Mouse (Mus musculus) spleen, embryonic (tissue): Measurements from ENCODE around the gene Castor1.

Experiments used
- CTCF ChIA-PET: fragments of 350-600 bp; sonication (Branson Sonifier 250); formaldehyde crosslinking; loops from one replicate; lab custom pipeline; 2022; lab: Charles Lee

Gene Castor1

DNA sequence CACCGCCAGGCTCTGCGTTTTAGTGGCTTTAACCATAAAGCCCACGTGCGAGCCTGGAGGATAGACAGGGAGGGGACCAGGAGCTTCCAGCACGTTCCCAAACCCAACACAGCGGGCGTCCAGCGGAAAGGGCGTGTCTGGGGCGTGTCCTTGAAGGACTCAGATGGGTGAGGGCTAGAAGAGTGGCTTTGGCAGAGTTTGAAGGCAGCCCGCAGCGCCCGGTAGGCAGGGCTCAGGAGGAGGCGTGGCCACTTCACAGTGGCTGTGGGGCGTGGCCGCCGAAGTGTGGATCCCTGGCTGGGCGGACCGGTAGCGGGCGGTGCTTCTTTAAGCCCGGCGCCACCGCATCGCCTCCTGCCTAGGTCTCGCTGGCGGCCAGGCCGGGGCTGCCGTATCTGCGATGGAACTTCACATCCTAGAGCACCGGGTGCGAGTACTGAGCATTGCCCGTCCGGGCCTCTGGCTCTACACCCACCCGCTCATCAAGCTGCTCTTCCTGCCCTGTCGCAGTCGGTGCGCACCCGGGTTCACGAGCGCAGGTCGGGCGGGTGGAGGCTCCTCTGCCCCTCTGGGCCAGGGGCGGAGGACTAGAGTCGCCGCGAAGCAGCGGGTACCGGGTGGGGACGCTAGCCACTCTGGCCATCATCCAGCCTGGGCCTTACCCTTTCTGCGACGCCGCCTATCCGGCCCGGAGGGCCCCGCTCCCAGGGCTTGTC is at the start of gene Castor1:
Gene Castor1 (plus strand): TSS at position 312 of the 716 bp plus-strand sequence.
- CTCF ChIA-PET, result interaction anchor here (0.8 to 2.0 kb wide), 4 partner anchors 41 to 204 kb away, joined by 4 to 11 read pairs (median 7); partner anchors contain the start of gene Rnf215

DNA sequence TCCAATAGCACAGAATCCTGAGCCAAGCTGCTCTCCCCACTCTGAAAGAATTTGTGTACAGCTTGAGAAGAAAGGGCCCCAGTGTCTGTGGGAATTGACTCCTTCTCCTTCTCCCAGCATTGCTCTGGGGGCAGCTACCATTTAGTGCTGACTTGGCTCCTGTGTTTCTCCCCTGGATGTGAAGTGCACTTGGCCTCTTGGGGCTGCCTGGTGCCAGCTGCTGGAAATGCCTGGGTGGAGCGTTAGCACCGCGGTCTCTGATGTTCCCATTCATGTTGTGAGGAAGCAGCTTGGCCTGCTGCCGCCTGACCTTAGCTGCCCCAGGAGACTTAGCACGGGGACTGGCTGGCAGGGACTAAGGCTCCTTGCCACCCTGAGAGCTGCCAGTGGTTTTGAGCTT is 43.4 kb upstream of the Castor1 start:
- CTCF ChIA-PET, result no interaction called here

DNA sequence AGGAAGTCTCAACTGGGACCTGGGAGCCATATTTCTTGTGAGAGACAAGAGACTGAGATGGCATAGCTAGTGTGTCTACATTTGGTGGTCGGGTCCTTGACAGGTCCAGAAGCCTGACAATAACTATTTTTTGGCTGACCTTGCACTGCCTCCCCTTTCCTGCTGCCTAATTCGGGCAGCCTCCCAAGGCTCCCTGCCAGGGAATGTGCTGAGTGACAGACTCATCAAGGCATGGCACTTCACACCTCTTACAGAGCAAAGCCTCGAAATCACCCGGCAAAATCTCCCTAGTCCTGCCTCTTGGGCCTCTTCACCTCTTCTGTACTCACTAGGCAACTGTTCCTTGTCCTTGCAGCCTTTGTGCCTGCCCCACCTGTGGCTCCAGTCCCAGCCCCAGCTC is 40.3 kb upstream of the Castor1 start:
- CTCF ChIA-PET, result interaction anchor here (0.9 kb wide), 1 partner anchor 25 kb away, joined by 3 read pairs; no protein-coding TSS in a partner anchor

DNA sequence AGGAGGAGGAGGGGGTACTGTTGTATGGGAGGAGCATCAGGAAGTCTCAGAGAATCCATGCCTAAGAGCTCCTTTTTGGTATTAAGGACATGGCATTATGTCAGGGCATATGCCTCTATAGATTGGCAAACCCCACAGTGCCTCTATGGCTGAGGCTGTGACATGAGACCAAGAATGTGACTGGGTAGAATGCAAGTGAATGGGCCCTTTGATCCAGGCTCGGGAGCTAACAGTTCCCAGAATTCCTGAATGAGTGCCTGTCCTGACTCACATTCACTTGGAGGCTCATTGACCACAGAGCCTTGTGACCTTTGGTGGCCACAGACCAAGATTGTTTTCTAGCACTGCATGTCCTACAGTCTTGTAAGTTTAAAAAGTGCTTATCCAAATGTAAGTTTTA is 36.0 kb upstream of the Castor1 start:
- CTCF ChIA-PET, result no interaction called here

DNA sequence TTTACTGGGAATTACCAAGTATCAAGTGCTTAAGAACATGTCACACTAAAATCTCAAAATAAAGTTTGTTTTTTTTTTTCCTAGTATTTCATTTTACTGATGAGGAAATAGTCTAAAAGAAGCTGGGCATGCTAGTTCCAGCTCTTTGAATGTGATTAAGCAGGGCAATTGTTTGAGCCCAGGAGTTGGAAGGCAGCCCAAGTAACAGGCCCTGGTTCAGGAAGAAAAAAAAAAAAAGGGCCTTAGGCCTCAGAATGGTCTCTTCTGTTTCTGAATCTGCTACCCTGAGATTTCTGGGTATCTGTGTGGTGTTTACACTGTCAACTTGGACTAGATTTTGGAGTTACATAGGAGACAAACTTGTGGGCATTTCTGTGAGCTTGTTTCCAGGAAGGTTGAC is 34.5 kb upstream of the Castor1 start:
- CTCF ChIA-PET, result no interaction called here

DNA sequence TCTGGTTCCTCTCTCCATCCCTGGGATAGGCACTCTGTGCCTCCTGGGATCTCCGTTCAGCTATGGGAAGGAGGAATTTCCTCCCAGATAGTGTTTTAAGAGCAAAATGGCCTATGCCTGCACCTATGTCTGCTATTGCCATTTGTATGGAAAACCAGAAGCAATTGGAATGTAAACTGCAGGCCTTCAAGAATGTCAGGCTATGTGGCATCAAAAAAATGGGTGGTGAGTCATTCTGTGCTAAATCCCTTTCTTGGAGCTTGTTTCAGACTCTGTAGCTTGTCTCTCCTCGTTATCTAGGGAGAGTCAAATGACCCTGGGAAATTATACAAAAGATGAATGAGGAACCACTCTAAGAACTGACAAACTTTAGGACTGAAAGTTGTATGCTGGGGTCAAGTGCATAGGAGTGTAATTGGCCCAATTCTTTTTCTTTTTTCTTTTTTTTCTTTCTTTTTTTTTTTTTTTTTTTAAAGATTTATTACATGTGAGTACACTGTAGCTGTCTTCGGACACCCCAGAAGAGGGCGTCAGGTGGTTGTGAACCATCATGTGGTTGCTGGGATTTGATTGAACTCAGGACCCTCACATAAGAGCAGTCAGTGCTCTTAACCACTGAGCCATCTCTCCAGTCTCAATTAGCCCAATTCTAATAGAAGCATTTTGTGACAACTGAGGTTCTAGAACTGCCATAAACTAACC is 33.6 kb upstream of the Castor1 start:
- CTCF ChIA-PET, result no interaction called here

DNA sequence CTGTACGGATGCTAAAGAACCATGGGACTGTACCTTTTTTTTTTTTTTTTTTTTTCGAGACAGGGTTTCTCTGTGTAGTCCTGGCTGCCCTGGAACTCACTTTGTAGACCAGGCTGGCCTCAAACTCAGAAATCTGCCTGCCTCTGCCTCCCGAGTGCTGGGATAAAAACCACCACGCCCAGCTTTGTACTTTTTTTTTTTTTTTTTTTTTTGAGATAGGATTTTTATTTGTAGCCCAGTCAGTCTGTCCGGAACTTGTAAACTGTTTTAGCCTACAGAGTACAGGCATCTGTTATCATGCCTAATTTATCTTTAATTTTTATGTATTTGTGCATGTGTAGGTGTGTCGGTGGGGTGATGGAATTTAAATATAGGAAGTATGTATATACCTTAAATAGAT is 32.5 kb upstream of the Castor1 start:
- CTCF ChIA-PET, result interaction anchor here (0.7 kb wide), 1 partner anchor 25 kb away, joined by 4 read pairs; no protein-coding TSS in a partner anchor

DNA sequence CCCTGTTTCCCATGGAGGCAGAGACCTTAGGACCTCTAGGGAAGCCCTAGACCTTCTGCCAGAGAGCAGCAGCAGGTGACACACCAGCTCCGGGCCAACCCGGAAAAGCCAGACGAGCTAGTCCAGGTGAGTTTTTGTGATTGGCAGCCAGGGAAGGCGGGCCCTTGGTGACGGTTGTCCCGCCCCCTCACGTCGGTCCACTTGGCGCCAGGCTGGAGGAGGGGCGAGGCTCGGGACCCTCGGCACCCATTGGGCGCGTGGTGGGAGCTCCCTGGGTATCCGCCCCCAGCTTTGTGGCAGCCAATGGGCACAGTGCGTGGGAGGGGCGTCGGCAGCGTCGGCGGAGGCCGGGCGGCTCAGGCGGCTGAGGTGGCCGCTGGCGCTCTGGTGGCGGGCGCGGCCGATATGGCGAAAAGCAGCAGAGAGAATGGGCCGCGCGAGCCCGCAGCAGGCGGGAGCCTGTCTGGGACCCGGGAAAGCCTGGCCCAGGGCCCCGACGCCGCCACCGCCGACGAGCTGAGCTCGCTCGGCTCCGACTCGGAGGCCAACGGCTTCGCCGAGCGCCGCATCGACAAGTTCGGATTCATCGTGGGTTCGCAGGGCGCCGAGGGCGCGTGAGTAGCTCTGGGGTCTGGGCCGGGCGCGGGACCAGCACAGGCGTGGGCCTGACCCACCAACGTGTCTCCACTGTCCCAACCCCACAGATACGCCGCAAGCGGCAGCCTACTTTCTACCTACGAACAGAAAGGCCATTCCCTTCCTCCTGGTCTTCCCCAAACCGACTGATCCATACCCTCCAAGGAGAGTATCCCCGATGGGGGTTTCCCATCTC is 31.3 kb upstream of the Castor1 start, which contains the start of gene Tbc1d10a:
Gene Tbc1d10a (plus strand): TSS at position 304 of the 832 bp plus-strand sequence.
- CTCF ChIA-PET, result interaction anchor here (0.7 kb wide), 1 partner anchor 21 kb away, joined by 10 read pairs; no protein-coding TSS in a partner anchor

DNA sequence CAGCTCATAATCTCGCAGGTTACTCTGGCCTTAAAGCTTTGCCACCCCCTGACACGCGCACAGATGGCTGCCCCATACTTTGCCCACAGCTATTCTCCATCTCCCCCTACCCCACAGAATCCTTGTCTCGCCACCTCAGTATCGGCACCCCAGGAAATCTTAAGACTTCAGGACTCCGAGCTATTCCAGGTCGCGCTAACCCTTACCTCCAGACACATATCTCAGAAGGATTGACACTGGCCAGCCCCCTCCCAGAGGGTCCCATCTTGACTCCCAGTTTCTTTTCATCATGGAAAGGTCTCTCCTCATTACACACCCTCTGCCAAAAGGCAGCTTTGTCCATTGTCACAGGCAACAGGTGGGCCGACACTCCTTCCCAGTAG is 30.7 kb upstream of the Castor1 start:
- CTCF ChIA-PET, result interaction anchor here (1.3 kb wide), 1 partner anchor 22 kb away, joined by 3 read pairs; no protein-coding TSS in a partner anchor

DNA sequence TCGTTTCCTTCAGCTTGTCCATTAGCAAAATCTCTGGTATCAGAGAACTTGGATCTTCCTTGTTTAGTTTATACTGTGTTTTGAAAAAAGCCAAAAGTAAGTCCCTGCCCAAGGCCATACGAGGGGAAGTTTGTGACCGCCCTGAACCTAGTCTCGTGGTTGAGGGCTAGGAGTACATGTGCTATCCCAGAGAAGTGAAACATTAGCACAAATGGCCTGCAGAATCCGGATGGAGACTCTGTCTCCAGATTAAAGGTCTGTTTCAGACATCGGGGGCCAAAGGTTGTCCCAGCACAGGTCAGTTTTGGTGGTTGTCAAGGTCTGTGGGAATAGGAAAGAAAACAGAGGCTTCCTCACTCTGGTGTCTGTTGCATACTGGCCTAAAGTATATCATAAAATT is 28.8 kb upstream of the Castor1 start:
- CTCF ChIA-PET, result no interaction called here

DNA sequence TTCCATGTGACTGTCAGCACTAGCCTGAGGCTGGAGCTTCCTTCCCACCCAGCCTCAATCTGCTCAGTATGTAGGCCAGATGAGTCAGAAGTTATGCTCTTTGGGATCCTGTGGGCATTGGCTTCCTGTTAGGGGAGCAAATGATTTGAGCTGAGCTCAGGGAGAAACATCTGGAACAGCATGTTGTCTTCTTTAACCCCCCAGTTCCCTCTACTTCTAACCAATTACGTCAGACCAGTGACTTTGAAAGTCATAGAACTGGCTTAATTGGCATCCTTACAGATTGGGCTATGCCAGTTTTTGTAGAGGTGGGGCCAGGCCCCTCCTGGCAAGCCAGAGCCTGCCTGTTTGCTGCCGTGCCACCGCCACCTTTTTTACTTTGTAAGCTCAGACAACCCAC is 27.3 kb upstream of the Castor1 start:
- CTCF ChIA-PET, result interaction anchor here (0.7 kb wide), 1 partner anchor 15 kb away, joined by 5 read pairs; no protein-coding TSS in a partner anchor

DNA sequence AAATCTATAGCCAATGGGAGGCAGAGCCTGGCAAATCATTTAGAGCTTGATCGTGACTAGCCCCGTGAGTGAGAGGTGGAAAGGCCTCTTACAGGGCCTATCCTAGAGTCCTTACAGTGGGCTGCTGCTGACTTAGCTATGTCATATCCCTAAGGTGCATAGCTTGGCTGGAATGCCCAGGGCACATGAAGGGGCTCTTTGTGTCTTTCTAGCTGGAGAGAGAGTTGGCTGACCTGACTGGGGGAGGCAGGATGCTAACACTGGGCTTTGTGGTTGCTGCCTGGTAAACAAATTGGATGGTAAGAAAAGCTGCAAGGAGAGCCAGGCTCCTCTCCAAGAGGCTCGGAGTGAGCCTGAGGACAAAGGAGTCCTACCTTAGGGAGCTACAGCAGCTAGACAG is 25.3 kb upstream of the Castor1 start:
- CTCF ChIA-PET, result interaction anchor here (1.5 kb wide), 1 partner anchor 27 kb away, joined by 3 read pairs; no protein-coding TSS in a partner anchor

DNA sequence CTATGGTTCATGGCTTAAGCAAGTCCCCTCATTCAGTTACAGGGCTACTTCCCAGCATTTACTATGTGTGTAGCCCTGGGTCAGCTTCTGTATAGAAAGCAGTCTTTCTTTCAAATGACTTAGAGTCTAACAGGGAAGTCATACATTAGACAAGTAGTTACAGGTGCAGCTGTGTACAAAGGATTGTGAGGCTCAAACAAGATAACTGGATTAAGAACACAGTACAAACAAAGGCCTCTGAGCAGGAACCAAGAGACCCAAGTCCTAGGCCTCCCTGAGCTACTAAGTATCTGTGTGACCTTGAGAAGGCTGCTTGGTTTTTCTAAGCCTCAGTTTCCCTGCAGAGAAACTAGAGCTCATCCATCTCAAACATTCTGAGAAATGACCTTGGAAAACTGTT is 24.6 kb upstream of the Castor1 start:
- CTCF ChIA-PET, result no interaction called here

DNA sequence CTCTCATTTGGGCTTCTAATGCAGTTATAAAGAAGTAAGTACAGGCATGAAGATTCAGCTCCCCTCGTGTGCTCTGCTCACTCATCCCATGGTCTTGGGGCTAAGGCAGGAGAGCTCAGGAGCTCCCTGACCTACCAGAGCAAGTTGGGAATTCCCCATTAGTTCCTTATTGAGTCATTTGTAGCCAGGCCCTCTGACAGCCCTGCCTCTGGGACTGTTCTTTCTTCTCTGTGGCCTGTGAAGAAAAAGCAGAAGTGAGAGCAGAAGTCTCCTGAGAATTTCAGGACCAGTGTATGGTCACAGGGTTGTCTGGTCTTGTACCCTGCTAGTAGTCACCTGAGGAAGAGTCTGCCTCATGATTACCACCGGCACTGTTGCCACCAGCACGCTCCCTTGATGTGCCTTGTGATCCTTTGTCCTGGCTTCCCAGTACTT is 22.4 kb upstream of the Castor1 start:
- CTCF ChIA-PET, result interaction anchor here (1.5 kb wide), 1 partner anchor 21 kb away, joined by 3 read pairs; no protein-coding TSS in a partner anchor

DNA sequence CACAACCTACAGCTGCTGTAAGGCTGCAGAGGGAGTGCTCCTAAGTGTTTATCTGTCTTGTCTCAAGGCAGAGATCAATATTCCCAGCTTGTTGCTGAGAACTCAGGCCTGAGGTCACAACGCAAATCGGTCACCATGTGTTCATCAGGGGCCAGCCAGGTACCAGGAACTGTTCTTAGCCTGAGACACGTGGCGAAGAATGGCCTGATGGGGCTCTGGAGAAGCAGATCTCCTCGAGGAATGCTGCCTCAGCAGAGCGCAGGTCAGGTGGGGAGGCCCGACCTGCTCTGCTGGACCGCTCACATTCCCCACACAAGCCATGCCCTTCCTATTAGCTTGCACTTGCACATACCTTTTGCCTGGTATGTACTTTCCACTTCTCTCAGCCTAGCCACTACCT is 21.4 kb upstream of the Castor1 start:
- CTCF ChIA-PET, result interaction anchor here (0.7 to 1.5 kb wide), 3 partner anchors 20 to 126 kb away, joined by 3 to 4 read pairs (median 3); no protein-coding TSS in a partner anchor

DNA sequence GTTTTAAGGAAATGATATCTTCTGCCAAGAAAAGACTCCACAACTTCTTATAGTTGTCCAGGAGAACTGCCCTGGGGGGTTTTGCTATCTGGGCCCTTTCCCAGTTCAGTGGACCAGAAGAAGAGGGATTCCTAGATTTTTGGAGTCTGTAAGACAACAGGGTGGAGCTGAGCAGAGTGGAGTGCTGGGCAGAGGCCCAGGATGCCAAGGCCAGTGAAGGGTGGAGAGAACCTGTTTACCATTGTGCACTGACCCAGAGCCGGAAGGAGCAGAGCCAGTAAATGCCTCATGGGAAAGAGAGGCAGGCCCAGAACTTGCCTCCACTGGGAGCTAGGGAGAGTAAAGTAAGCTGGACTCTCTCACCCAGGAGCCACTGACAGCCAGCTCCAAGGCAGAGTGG is 20.3 kb upstream of the Castor1 start:
- CTCF ChIA-PET, result no interaction called here

DNA sequence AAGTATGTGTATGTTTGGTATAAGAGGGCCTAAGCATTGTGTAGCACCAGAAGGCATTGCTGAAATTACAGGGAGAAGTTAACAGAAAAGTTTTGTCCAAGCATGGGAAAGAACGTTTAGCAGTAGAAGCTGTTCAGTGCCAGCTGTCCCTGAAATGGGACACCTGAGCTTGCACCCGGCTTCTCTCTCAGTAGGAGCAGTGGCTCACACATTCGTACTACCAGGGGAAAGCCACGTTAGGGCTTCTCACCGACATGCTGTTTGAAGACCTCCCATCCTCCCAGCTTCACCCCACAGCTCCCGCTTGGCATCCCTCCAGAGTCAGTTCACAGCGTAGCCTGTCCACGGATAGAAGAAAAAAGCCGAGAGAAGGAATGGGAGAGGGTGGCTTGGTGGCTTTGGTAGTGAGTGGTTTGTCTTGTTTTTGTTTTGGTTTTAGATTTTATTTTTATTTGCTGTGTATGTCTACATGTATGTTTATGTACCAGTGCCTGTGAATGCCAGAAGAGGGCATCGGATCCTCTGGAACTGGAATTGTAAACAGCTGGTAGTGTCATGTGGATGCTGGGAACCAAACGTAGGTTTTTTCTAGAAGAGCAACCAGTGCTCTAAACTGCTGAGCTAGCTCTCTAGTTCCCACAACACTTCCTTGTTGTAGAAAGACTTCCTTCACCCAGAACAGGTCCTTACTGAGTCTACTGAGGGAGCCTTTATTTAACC is 15.9 kb upstream of the Castor1 start:
- CTCF ChIA-PET, result interaction anchor here (0.6 kb wide), 1 partner anchor 218 kb away, joined by 13 read pairs; no protein-coding TSS in a partner anchor

DNA sequence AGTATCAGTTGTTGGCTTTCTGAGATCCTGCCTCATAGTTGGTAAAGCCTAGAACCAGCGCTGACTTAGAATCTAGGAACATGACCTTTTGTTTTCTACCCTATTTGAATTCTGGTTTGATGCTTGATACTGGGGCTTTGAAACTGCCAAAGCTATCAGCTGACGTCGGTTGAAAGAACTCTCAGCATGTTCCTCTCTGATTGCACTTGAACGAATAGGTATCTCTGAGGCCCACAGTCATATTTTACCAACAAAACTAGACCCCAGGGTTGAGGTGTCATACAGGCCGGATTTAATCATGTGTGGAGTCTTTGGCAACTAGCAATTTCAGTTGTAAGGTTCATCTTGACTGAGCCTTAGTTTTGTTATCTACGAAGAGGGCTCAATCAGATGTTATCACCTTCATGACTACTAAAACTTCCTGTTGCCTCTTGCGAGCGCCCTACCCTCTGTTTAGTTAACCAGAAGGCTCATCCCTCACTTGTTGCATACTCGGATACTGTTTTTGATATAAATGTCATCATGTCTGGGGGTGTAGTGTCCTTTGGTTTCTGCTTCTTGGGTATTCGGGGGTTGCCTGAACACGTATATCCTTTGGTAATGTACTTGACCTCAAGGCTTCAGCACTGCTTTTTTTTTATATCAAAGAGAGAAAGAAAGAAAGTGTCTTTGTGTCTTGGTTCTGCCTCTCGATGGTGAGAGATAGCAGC is 14.9 kb upstream of the Castor1 start:
- CTCF ChIA-PET, result no interaction called here

DNA sequence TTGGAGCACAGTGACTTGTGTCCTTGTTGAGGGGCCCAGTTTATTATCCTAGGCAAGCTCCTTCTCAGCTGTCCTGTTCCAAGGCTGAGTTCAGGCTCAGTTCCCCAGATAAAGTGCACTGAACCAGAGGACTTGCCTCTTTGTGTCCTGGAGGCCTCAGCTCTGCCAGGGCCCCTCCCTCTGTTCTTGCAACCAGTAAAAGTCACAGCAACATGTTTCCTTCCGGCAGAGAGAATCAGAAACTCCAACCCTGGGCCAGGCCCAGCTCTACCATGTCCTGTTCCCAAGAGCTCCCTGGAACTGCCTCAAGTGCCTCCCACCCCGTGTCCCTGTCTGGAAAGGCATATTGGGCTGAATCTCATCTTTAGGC is 14.3 kb upstream of the Castor1 start:
- CTCF ChIA-PET, result no interaction called here

DNA sequence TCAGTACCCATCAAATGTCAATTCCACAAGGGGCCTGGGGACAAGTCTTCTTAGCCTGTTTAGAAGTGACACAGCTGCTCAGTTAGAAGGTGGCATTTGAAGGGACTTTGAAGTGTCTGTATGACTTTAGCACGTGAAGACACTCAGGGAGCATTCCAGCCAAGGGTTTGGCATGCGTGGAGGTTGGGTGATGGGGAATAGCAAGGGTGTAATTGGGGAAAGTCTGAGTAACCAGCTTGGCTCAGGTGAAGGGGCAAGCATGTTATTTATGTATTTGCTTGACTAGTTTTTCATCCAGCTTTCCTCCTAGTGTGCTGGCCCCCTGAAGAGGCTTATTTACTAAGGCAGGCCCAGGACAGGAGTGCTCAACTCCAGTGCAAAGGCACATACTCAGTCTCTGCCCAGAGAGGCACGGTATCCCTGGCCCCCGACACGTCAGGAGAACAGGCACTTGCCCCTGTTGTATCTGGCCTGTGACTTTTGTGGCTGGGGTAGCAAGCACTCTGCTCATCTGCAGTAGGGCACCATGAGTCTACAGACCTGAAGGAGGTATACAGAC is 12.8 kb upstream of the Castor1 start:
- CTCF ChIA-PET, result no interaction called here
